Mouse (Mus musculus) E14TG2a.4 (cell line): Measurements from ENCODE around the gene Dpep1.

ENCODE experiments used
- CTCF ChIP-seq: conservative IDR thresholded peaks from 2 replicates; pipeline ENCODE4 v1.5.1; 2014; ENCODE audit warnings: low read length
- NANOG ChIP-seq: IDR thresholded peaks from 2 replicates; pipeline ENCODE4 v1.6.1; 2014; ENCODE audit warnings: borderline replicate concordance, low read length, mixed read lengths
- POU5F1 ChIP-seq: IDR thresholded peaks from 2 replicates; pipeline ENCODE4 v1.6.1; 2014; ENCODE audit warnings: low read length, borderline replicate concordance

DNA sequence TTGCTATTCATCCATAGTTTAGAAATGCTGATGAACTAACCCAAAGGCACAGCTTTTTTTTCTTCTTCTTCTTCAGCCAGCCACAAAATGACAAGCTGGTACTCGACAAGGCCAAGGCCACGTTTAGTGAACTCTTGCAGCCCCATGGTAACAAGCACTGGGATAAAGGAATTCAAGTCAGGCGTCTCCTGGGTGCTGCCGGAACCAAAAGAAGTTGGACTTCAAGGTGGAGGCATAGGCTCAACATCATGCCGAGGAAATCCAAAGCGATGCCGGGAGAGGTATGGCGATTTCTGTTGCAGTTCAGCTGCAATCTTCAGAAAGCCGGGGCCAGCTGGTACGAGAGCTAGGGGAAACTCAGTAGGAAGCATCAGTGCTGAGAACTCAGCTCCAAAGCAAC is 53.4 kb downstream of the Dpep1 start:
- TF ChIP-seq CTCF (no peak), POU5F1 (no peak), NANOG (no peak)
